Mouse (Mus musculus): Measurements from ENCODE around the gene Fhod1. TPM values are rescaled to one million over a fixed set of nuclear protein-coding genes. Genes with fewer than 3 reads are reported as not detected.
A peak's percentile ranks its signal among the peaks of the same experiment; 100 is the strongest.

The Fhod1 gene
- polyA plus RNA-seq, 1 experiment from 2014 or later, result 8.7 TPM

GRCm38 (mm10) chr8:105361751-105362702 is 14.3 kb upstream of the Fhod1 start:
- H3K4me2 ChIP-seq (replicated peaks; ENCODE audit: low read depth, low read length), result no peak overlapping the region
- H3K4me3 ChIP-seq (ENCODE audit: low read depth, low read length), result no peak overlapping the region
- H3K4me1 ChIP-seq (ENCODE audit: insufficient read depth, low read depth, low read length), result no peaks in the 10 kb centered on the region
- no peaks in the 10 kb centered on the region for H3K27me3 ChIP-seq (replicated peaks; ENCODE audit: insufficient read depth, low read length)
- H3K27ac ChIP-seq (ENCODE audit: low read length), result no peak overlapping the region
- no peak for TF ChIP-seq EP300 (IDR thresholded peaks at IDR 0.05)
- DNase-seq (ENCODE audit: low spot score), result peak; percentile 44
- WGBS, result 35% methylated on average over 12 of the region's 12 CpGs
- H3K9ac ChIP-seq (replicated peaks; ENCODE audit: low read depth), result no peak overlapping the region
- no peaks in the 10 kb centered on the region for H3K9me3 ChIP-seq (ENCODE audit: low read length)
- no peak for ATAC-seq
- no peaks in the 10 kb centered on the region for H3K36me3 ChIP-seq (ENCODE audit: insufficient read depth, low read length)

- Histone ChIP-seq H3K27me3 (replicated peaks; ENCODE audit: insufficient read depth, low read length) (no peaks in the 10 kb centered on the region), H3K4me2 (replicated peaks; ENCODE audit: low read depth, low read length) (no peak overlapping the region), H3K4me1 (ENCODE audit: insufficient read depth, low read depth, low read length) (no peaks in the 10 kb centered on the region), H3K4me3 (ENCODE audit: low read depth, low read length) (no peak overlapping the region), H3K27ac (ENCODE audit: low read length) (no peak overlapping the region), H3K9ac (replicated peaks; ENCODE audit: low read depth) (no peak overlapping the region), H3K9me3 (ENCODE audit: low read length) (no peaks in the 10 kb centered on the region), H3K36me3 (ENCODE audit: insufficient read depth, low read length) (no peaks in the 10 kb centered on the region)
- peak; percentile 74 for TF ChIP-seq CTCF (IDR thresholded peaks at IDR 0.05)
- no peak for TF ChIP-seq EP300 (IDR thresholded peaks at IDR 0.05)
- DNase-seq (ENCODE audit: low spot score) (peak; percentile 80), ATAC-seq (peak; percentile 72)
- WGBS, result 47% methylated on average over 4 of the region's 4 CpGs
These were observed 11.9 kb upstream of the Fhod1 start for GRCm38 (mm10) chr8:105359646-105360045.

DNA sequence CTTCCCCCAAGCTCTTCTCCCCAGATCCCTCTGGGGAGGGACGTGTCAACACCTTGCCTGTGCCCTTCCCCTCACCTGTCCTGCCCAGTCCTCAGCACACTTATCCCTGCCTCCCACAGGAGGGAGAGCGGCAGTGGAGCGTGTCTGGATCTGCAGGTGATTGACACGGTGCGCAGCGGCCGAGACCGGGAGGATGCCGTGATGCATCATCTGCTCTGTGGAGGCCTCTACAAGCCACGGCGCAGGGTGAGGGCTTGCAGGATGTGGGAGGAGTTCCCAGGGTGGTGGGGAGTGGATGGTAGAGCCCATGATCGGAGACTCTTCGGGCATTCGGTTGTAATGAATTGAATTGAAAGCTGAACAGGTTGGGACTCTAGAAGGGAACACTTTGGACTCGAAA is 11.5 kb upstream of the Fhod1 start:
- TF ChIP-seq CTCF (IDR thresholded peaks at IDR 0.05) (no peak), EP300 (IDR thresholded peaks at IDR 0.05) (no peak)
- H3K36me3 ChIP-seq (ENCODE audit: insufficient read depth, low read length), result no peaks in the 10 kb centered on the region
- no peak overlapping the region for H3K27ac ChIP-seq (ENCODE audit: low read length)
- DNase-seq (ENCODE audit: low spot score) (no peak), ATAC-seq (no peak)
- H3K4me1 ChIP-seq (ENCODE audit: insufficient read depth, low read depth, low read length), result no peaks in the 10 kb centered on the region
- 55% methylated on average over 15 of the region's 15 CpGs for WGBS
- H3K27me3 ChIP-seq (replicated peaks; ENCODE audit: insufficient read depth, low read length), result no peaks in the 10 kb centered on the region
- H3K4me3 ChIP-seq (ENCODE audit: low read depth, low read length), result no peak overlapping the region
- no peak overlapping the region for H3K4me2 ChIP-seq (replicated peaks; ENCODE audit: low read depth, low read length)
- no peaks in the 10 kb centered on the region for H3K9me3 ChIP-seq (ENCODE audit: low read length)
- H3K9ac ChIP-seq (replicated peaks; ENCODE audit: low read depth), result no peak overlapping the region

GRCm38 (mm10) chr8:105356681-105357080 is 8.9 kb upstream of the Fhod1 start:
- no peak for DNase-seq (ENCODE audit: low spot score)
- no peak for ATAC-seq
- Histone ChIP-seq H3K4me3 (ENCODE audit: low read depth, low read length) (no peak overlapping the region), H3K27ac (ENCODE audit: low read length) (no peak overlapping the region), H3K9ac (replicated peaks; ENCODE audit: low read depth) (no peak overlapping the region), H3K4me1 (ENCODE audit: insufficient read depth, low read depth, low read length) (no peaks in the 10 kb centered on the region), H3K27me3 (replicated peaks; ENCODE audit: insufficient read depth, low read length) (no peaks in the 10 kb centered on the region), H3K4me2 (replicated peaks; ENCODE audit: low read depth, low read length) (no peak overlapping the region), H3K9me3 (ENCODE audit: low read length) (no peaks in the 10 kb centered on the region), H3K36me3 (ENCODE audit: insufficient read depth, low read length) (no peaks in the 10 kb centered on the region)
- 88% methylated on average over 14 of the region's 14 CpGs for WGBS
- TF ChIP-seq EP300 (IDR thresholded peaks at IDR 0.05), result no peak
- no peak for TF ChIP-seq CTCF (IDR thresholded peaks at IDR 0.05)

DNA sequence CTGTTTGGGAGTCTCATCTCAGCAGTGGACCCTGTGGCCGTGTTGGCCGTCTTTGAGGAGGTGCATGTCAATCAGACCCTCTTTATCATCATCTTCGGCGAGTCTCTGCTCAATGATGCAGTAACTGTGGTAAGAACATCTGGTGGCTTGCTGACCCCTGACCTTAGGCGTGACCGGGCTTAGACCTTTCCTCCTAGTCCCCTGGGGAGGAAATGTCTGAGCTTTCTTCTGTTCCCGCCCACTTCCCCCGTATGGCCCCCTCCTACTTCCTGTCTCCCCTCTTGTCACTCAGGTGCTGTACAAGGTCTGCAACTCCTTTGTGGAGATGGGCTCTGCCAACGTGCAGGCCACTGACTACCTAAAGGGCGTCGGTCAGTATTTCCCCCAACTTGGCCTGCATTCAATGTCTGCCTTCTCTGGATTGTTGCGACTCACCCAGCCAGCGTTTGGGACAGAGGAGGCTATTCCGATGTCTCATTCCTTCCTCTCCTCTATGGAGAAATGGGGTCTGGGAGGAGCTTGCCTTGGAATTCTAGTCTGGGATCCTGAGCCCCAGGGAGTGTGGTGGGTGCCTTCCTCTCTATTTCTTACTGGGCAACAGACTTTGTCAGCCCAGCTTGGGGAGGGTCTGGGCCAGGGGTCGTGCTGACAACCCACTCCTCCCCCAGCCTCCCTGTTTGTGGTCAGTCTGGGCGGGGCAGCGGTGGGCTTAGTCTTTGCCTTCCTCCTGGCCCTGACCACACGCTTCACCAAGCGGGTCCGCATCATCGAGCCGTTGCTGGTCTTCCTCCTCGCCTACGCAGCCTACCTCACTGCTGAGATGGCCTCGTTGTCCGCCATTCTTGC is 7.6 kb upstream of the Fhod1 start:
- H3K27me3 ChIP-seq (replicated peaks; ENCODE audit: insufficient read depth, low read length), result no peaks in the 10 kb centered on the region
- no peak overlapping the region for H3K4me3 ChIP-seq (ENCODE audit: low read depth, low read length)
- ATAC-seq (no peak; the same call in 1 of the 2 replicates), DNase-seq (ENCODE audit: low spot score) (no peak)
- H3K4me2 ChIP-seq (replicated peaks; ENCODE audit: low read depth, low read length), result no peak overlapping the region
- H3K27ac ChIP-seq (ENCODE audit: low read length), result no peak overlapping the region
- no peak overlapping the region for H3K9ac ChIP-seq (replicated peaks; ENCODE audit: low read depth)
- WGBS, result 65% methylated on average over 26 of the region's 26 CpGs
- H3K4me1 ChIP-seq (ENCODE audit: insufficient read depth, low read depth, low read length), result no peaks in the 10 kb centered on the region
- TF ChIP-seq CTCF (IDR thresholded peaks at IDR 0.05) (no peak), EP300 (IDR thresholded peaks at IDR 0.05) (no peak)
- no peaks in the 10 kb centered on the region for H3K36me3 ChIP-seq (ENCODE audit: insufficient read depth, low read length)
- H3K9me3 ChIP-seq (ENCODE audit: low read length), result no peaks in the 10 kb centered on the region

GRCm38 (mm10) chr8:105354549-105354948 is 6.8 kb upstream of the Fhod1 start:
- no peak overlapping the region for H3K9ac ChIP-seq (replicated peaks; ENCODE audit: low read depth)
- 93% methylated on average over 4 of the region's 4 CpGs for WGBS
- no peak for ATAC-seq

More at GRCm38 (mm10) chr8:105354549-105354948, 6.8 kb upstream of the Fhod1 start:
- H3K9me3 ChIP-seq (ENCODE audit: low read length), result no peaks in the 10 kb centered on the region
- H3K27me3 ChIP-seq (replicated peaks; ENCODE audit: insufficient read depth, low read length), result no peaks in the 10 kb centered on the region
- DNase-seq (ENCODE audit: low spot score), result no peak
- no peaks in the 10 kb centered on the region for H3K4me1 ChIP-seq (ENCODE audit: insufficient read depth, low read depth, low read length)
- no peak overlapping the region for H3K4me2 ChIP-seq (replicated peaks; ENCODE audit: low read depth, low read length)
- H3K36me3 ChIP-seq (ENCODE audit: insufficient read depth, low read length), result no peaks in the 10 kb centered on the region
- no peak overlapping the region for H3K27ac ChIP-seq (ENCODE audit: low read length)
- H3K4me3 ChIP-seq (ENCODE audit: low read depth, low read length), result no peak overlapping the region
- no peak for TF ChIP-seq EP300 (IDR thresholded peaks at IDR 0.05)
- no peak for TF ChIP-seq CTCF (IDR thresholded peaks at IDR 0.05)
